Mouse (Mus musculus): ENCODE results near the gene Fcho2. TPM values are rescaled to one million over a fixed set of nuclear protein-coding genes. Genes with fewer than 3 reads are reported as not detected.

Gene Fcho2
- polyA plus RNA-seq (2015; fragmentation: Nextera tagmentation; extraction: Ambion mirVana): 18.9 and 23.1 TPM in 2 replicates

GRCm38 (mm10) chr13:98815147-98815785, at the start of gene Fcho2:
Gene Fcho2 (minus strand): TSS chr13:98815449.

GRCm38 (mm10) chr13:98694773-98695314, 120.4 kb downstream of the Fcho2 start, which contains the start of gene Tmem171:
Gene Tmem171 (minus strand): TSS chr13:98694834.

Other genes starting within 250 kb of the Fcho2 start
- not detected in 2 replicates for gene Tmem174, start 178.0 kb downstream of the Fcho2 start, polyA plus RNA-seq (2015; fragmentation: Nextera tagmentation; extraction: Ambion mirVana)
- gene Tmem171, start 120.6 kb downstream of the Fcho2 start, polyA plus RNA-seq (2015; fragmentation: Nextera tagmentation; extraction: Ambion mirVana): 0.18 TPM in 2 replicates
- gene Tnpo1, start 110.9 kb upstream of the Fcho2 start, polyA plus RNA-seq (2015; fragmentation: Nextera tagmentation; extraction: Ambion mirVana): 22.2 and 24.4 TPM in 2 replicates
- gene 1700024P04Rik, start 169.1 kb upstream of the Fcho2 start, polyA plus RNA-seq (2015; fragmentation: Nextera tagmentation; extraction: Ambion mirVana): not detected in 2 replicates